Mouse (Mus musculus) left cerebral cortex, postnatal 36 days (tissue): ENCODE measurements around the gene Armh1. TPM values are rescaled to one million over a fixed set of nuclear protein-coding genes. Genes with fewer than 3 reads are reported as not detected.
"Not testable (repeated sequence)": the region's sequence is repeated elsewhere in the genome, so short reads cannot be mapped to it uniquely, and the experiment has no call there.

Experiments used
- DNase-seq, 2 experiments: peaks; one replicate each; pipeline ENCODE4 v3.0.0; 2021 to 2022; ENCODE audit warnings: low spot score in 2 of 2, mixed read lengths in 1 of 2
- intact Hi-C: fragments of 180-260 bp; cut with DNase I; formaldehyde crosslinking; loops from one replicate; pipeline ENCODE4 v1.15.1; 2025
- total RNA-seq, 2 experiments: library from RNA; stranded (reverse); gene quantifications; 2 replicates each; pipeline ENCODE4 v1.2.3; 2021

Gene Armh1
- total RNA-seq, 2 experiments from 2014 or later = 0.45 to 0.72 TPM

- intact Hi-C loops, DNase-seq: not testable (repeated sequence)
Measured at GRCm38 (mm10) chr4:117182759-117183096, 69.2 kb downstream of the Armh1 start.

- intact Hi-C loops = no loop called here
- DNase-seq = peak; percentile 90 to 91
Measured at GRCm38 (mm10) chr4:117181863-117182758, 69.8 kb downstream of the Armh1 start, which contains the start of gene Kif2c. Kif2c (minus strand) TSS chr4:117182639.

GRCm38 (mm10) chr4:117169936-117170335 lies 82.0 kb downstream of the Armh1 start:
- DNase-seq = no peak

More at GRCm38 (mm10) chr4:117169936-117170335, 82.0 kb downstream of the Armh1 start:
- intact Hi-C loops = no loop called here

Other genes with a start within 250 kb of the Armh1 start
- gene Eif2b3, start 232.7 kb downstream of the Armh1 start, total RNA-seq = 10 to 100 TPM; 16.1 to 21.6 TPM
- gene Ptch2, start 156.1 kb downstream of the Armh1 start, total RNA-seq = 1 to 10 TPM; 1.4 to 1.9 TPM
- gene Btbd19, start 126.4 kb downstream of the Armh1 start, total RNA-seq = 10 to 100 TPM; 12.2 to 12.5 TPM
- gene Tctex1d4, start 125.3 kb downstream of the Armh1 start, total RNA-seq = not detected
- gene Plk3, start 118.2 kb downstream of the Armh1 start, total RNA-seq = 10 to 100 TPM; 12.0 to 13.9 TPM
- gene Rps8, start 95.9 kb downstream of the Armh1 start, total RNA-seq = 100 to 1,000 TPM; 465 to 510 TPM
- gene Kif2c, start 69.5 kb downstream of the Armh1 start, total RNA-seq = under 1 TPM in 1 of 2 experiments, not detected in 1; 0.54 TPM
- gene Tmem53, start 174 bp downstream of the Armh1 start, total RNA-seq = 1 to 10 TPM; 4.1 to 5.6 TPM
- 100 to 1,000 TPM; 193 to 218 TPM for gene Rnf220, start 244.9 kb upstream of the Armh1 start, total RNA-seq